17 mouse cellular contexts compared by ENCODE assay signal in the genomic region with DNA sequence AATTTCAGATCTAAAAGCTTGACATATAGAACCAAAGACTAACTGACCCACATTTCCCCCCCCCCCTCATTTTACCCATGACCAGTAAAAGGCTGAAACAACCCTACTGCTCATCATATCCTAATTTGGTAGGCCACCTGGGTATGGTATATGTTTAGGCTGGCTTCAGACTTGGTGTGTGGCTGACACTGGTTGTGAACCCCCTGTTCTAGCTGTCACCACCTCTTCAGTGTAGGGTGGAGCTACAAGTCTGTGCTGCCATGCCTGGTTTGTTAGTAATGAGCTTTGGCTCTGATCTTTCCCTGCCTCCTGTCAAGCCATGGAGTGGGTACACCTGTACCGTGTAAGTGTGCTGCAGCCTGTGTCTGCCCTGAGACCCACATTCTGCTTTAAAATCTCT.
"Had no signal": no experiment of that assay in that cellular context is flagged by ENCODE, and none has a peak within 500 bp of the region (broad histone marks: within the 10 kb centered on the region; RNA-seq: fewer than 3 reads in every experiment).

No protein-coding gene starts in this region.

- H3K27me3 ChIP-seq: kidney, embryonic 15.5 days; limb, embryonic 15.5 days; liver, embryonic 12.5 days; neural tube, embryonic 12.5 days had no signal

- DNase-seq: kidney, adult 2 months; kidney, postnatal 14 days; left cerebral cortex, postnatal 4 days; lung, embryonic 14.5 days; lung, postnatal 10 days; lung, postnatal 4 days; retina, postnatal 1 day; right cerebral cortex, postnatal 4 days; spleen, adult 18-20 months; thymus, adult 18-20 months; thymus, postnatal 14 days had no signal

- H3K4me2 ChIP-seq: kidney, embryonic 15.5 days; limb, embryonic 15.5 days; liver, embryonic 12.5 days; lung, embryonic 14.5 days; neural tube, embryonic 12.5 days had no signal

- H3K9me3 ChIP-seq: kidney, embryonic 15.5 days; limb, embryonic 15.5 days; liver, embryonic 12.5 days; neural tube, embryonic 12.5 days had no signal

- H3K27ac ChIP-seq: liver, embryonic 12.5 days; neural tube, embryonic 12.5 days had no signal

- H3K36me3 ChIP-seq: kidney, embryonic 15.5 days; limb, embryonic 15.5 days; liver, embryonic 12.5 days; neural tube, embryonic 12.5 days had no signal

- ATAC-seq: intestine, embryonic 16.5 days; liver, embryonic 12.5 days had no signal

- H3K4me3 ChIP-seq: kidney, embryonic 15.5 days; limb, embryonic 15.5 days; liver, embryonic 12.5 days; myocyte; neural tube, embryonic 12.5 days had no signal

- H3K9ac ChIP-seq: kidney, embryonic 15.5 days; limb, embryonic 15.5 days; liver, embryonic 12.5 days; lung, embryonic 14.5 days; neural tube, embryonic 12.5 days had no signal
